16 mouse cellular contexts compared by ENCODE assay signal in the genomic region with DNA sequence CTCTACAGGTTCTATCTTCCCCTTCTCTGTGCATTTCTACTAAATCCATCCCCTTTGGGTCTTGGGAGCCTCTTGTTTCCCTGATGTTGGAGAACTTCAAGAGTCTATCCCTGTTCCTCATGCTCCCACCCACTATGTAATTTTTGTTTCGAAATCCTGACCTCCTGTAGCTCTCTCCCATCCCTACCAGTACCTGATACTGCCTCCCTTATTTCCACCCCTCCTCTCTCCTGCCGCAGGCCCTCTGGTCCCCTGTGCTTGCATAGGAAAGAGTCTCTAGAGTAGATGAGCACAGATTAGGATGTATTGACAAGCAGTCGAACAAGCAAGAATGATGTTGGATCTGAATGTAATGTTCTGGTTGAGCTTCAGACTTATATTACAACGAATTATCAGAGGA. TPM values are rescaled to one million over a fixed set of nuclear protein-coding genes. Genes with fewer than 3 reads are reported as not detected.
"Had no signal": no experiment of that assay in that cellular context is flagged by ENCODE, and none has a peak within 500 bp of the region (broad histone marks: within the 10 kb centered on the region; RNA-seq: fewer than 3 reads in every experiment).

No protein-coding gene starts in this region.

RNA-seq across cellular contexts. Expression of gene Speer4e, which starts 7.3 kb away (rescaled TPM):
- polyA plus RNA-seq: liver, embryonic 15.5 days; liver, postnatal 0 days; lung, adult 2 months; lung, embryonic 15.5 days; lung, postnatal 0 days; macrophage; midbrain, embryonic 12.5 days; midbrain, embryonic 16.5 days; myocyte; neural tube, embryonic 11.5 days; neural tube, embryonic 13.5 days; neural tube, embryonic 15.5 days; small intestine, adult 2 months; stomach, embryonic 14.5 days; stomach, embryonic 16.5 days; thymus, postnatal 0 days had no signal

RNA-seq across cellular contexts. Expression of gene Gm9758, which starts 30.8 kb away (rescaled TPM):
- polyA plus RNA-seq: liver, embryonic 15.5 days; liver, postnatal 0 days; lung, adult 2 months; lung, embryonic 15.5 days; lung, postnatal 0 days; macrophage; midbrain, embryonic 12.5 days; midbrain, embryonic 16.5 days; myocyte; neural tube, embryonic 11.5 days; neural tube, embryonic 13.5 days; neural tube, embryonic 15.5 days; small intestine, adult 2 months; stomach, embryonic 14.5 days; stomach, embryonic 16.5 days; thymus, postnatal 0 days had no signal

RNA-seq across cellular contexts. Expression of gene Gm10354, which starts 33.2 kb away (rescaled TPM):
- polyA plus RNA-seq: liver, embryonic 15.5 days; liver, postnatal 0 days; lung, adult 2 months; lung, embryonic 15.5 days; lung, postnatal 0 days; macrophage; midbrain, embryonic 12.5 days; midbrain, embryonic 16.5 days; myocyte; neural tube, embryonic 11.5 days; neural tube, embryonic 13.5 days; neural tube, embryonic 15.5 days; small intestine, adult 2 months; stomach, embryonic 14.5 days; stomach, embryonic 16.5 days had no signal
